In the genomic region with DNA sequence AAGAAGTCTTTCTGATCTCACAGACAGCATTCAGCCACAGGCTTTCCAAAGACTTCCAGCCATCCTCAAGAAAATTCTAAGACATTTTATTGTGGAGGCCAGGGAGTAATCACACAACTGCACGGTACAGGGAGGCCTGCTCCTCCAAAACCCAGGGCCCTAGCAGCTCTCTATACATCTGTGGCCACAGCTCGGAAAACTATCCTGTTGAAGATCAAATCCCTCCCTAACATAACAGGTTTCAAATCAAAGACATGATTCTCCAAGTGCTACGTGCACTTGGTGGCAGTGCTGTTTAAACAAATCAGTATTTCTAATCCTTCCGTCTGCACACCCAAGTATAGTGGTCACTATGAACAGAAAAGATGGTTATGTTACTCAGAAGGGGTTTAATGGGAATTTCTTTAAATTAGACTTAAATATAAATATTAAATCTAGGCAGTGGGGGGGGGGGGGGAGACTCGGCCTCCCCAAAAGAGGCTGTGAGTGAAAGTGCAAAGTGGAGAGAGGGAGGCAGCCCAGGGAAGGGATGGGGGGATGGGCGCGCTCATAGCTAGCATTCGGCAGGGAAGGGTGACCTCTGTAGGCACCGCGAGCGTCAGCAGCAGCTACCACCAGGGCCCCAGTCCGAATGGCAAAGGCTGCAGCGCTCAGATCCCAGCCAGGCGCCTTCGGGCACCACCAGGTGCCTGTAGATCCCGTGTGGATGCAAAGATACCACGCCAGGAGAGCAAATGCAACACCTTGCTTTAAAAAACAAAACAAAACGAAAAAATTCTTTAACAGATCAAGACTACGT, we compare ENCODE assay signal across 9 mouse cellular contexts. TPM values are rescaled to one million over a fixed set of nuclear protein-coding genes. Genes with fewer than 3 reads are reported as not detected.
DNase-seq lines count a peak whose midpoint lies in the region; ATAC-seq lines count a peak whose summit lies in the region.
"Had no signal": no experiment of that assay in that cellular context is flagged by ENCODE, and none has a peak within 500 bp of the region (broad histone marks: within the 10 kb centered on the region; RNA-seq: fewer than 3 reads in every experiment).

No protein-coding gene starts in this region.

- peak overlapping the region; percentile 86 for H3K4me2 ChIP-seq in hindbrain, embryonic 14.5 days (replicated peaks)

- H3K27me3 ChIP-seq in hindbrain, embryonic 14.5 days (ENCODE audit: control insufficient read depth, insufficient read depth, low read length) = no peaks in the 10 kb centered on the region

- peak; percentile 54; the same call in 1 of the 2 replicates for ATAC-seq in hindbrain, embryonic 14.5 days (ENCODE audit: low FRiP score)

- 2% methylated on average over 19 of the region's 19 CpGs for WGBS in hindbrain, embryonic 14.5 days

- peak overlapping the region; percentile 90 for H3K27ac ChIP-seq in hindbrain, embryonic 14.5 days

- H3K9ac ChIP-seq in hindbrain, embryonic 14.5 days = peak overlapping the region; percentile 92

- DNase-seq in R1 (ENCODE audit: low read depth, low spot score) = peak; percentile 67
- DNase-seq in cerebellum, postnatal 36 days = peak; percentile 68 to 75
- DNase-seq in gastrocnemius, adult 18-20 months (ENCODE audit: low spot score) = peak; percentile 75
- peak; percentile 85 for DNase-seq in hindbrain, embryonic 14.5 days (ENCODE audit: low spot score)
- DNase-seq in left cerebral cortex, adult 18-20 months (ENCODE audit: low spot score in 2 of 2) = peak; percentile 84 to 86
- DNase-seq in lung, postnatal 36 days = peak; percentile 93
- DNase-seq in right cerebral cortex, adult 18-20 months = peak; percentile 86
- DNase-seq in urinary bladder, postnatal 25 days (ENCODE audit: low spot score) = peak; percentile 81

- no peaks in the 10 kb centered on the region for H3K9me3 ChIP-seq in hindbrain, embryonic 14.5 days (ENCODE audit: control insufficient read depth, low read length)

- H3K4me1 ChIP-seq in hindbrain, embryonic 14.5 days (replicated peaks; ENCODE audit: control insufficient read depth, insufficient read depth, low read length) = peaks cover 34% of the 10 kb centered on the region

- H3K36me3 ChIP-seq in hindbrain, embryonic 14.5 days (replicated peaks; ENCODE audit: control insufficient read depth, insufficient read depth) = no peaks in the 10 kb centered on the region

- H3K4me3 ChIP-seq in hindbrain, embryonic 14.5 days (replicated peaks; ENCODE audit: low read length) = peak overlapping the region; percentile 85
- H3K4me3 ChIP-seq: erythroblast, embryonic 14.5 days had no signal

RNA-seq across cellular contexts. Expression of gene Efnb2, which starts 2.4 kb away (rescaled TPM):
- 1 to 10 TPM; 3.0 to 6.7 TPM for total RNA-seq in gastrocnemius, adult 18-20 months (2021)
- polyA plus RNA-seq in hindbrain, embryonic 14.5 days (2014; fragmentation: Nextera tagmentation; extraction: Ambion mirVana) = 21.9 and 23.8 TPM in 2 replicates
- 10 to 100 TPM; 60.1 to 64.2 TPM for total RNA-seq in left cerebral cortex, adult 18-20 months (2021)

RNA-seq across cellular contexts. Expression of gene Arglu1, which starts 31.7 kb away (rescaled TPM):
- total RNA-seq in gastrocnemius, adult 18-20 months (2021) = 10 to 100 TPM; 38.7 to 42.4 TPM
- 136 and 155 TPM in 2 replicates for polyA plus RNA-seq in hindbrain, embryonic 14.5 days (2014; fragmentation: Nextera tagmentation; extraction: Ambion mirVana)
- 10 to 100 TPM; 89.2 to 97.9 TPM for total RNA-seq in left cerebral cortex, adult 18-20 months (2021)

Comparison
In these comparisons a context has a peak if more than half of its experiments do, and no peak if none do; other contexts are left out.
1. Peak in every context shown above with its lines: DNase-seq, ATAC-seq, H3K4me3 ChIP-seq and H3K27ac ChIP-seq.
2. RNA of gene Efnb2, which starts 2.4 kb away (total RNA-seq): 60.1 to 64.2 TPM in left cerebral cortex, adult 18-20 months; 3.0 to 6.7 TPM in gastrocnemius, adult 18-20 months; every median in the first group is over 4 times any median in the second.